Mouse (Mus musculus) thymus, adult 2 months (tissue): ENCODE data around the gene Nfe2. TPM values are rescaled to one million over a fixed set of nuclear protein-coding genes. Genes with fewer than 3 reads are reported as not detected.

Source experiments
- DNase-seq: peaks from one replicate; pipeline ENCODE4 v3.0.0; 2021
- H3K27ac ChIP-seq: fragments of 200-500 bp; 2 replicates; pipeline ENCODE4 v1.5.1; 2012; ENCODE audit warnings: low read length, control low read depth; ENCODE audit not compliant: control insufficient read depth, insufficient read depth
- H3K27me3 ChIP-seq: fragments of 200-500 bp; 2 replicates; pipeline ENCODE4 v1.6.1; 2012; ENCODE audit warnings: mild to moderate bottlenecking, low read length, moderate library complexity, mixed read lengths; ENCODE audit not compliant: control insufficient read depth, insufficient read depth
- H3K36me3 ChIP-seq: fragments of 200-500 bp; 2 replicates; pipeline ENCODE4 v1.6.1; 2012; ENCODE audit warnings: mild to moderate bottlenecking, low read length, moderate library complexity; ENCODE audit not compliant: control insufficient read depth, insufficient read depth
- H3K4me1 ChIP-seq: fragments of 200-500 bp; replicated peaks from 2 replicates; pipeline ENCODE4 v1.6.1; 2012; ENCODE audit warnings: low read length; ENCODE audit not compliant: control insufficient read depth, insufficient read depth
- H3K4me3 ChIP-seq: fragments of 200-500 bp; 2 replicates; pipeline ENCODE4 v1.5.1; 2012; ENCODE audit warnings: mild to moderate bottlenecking, low read length, control low read depth, moderate library complexity; ENCODE audit not compliant: control insufficient read depth, insufficient read depth
- CTCF ChIP-seq: fragments of 200-500 bp; IDR thresholded peaks from 2 replicates; pipeline ENCODE4 v1.5.1; 2012; ENCODE audit warnings: mild to moderate bottlenecking, control low read depth, low read length, moderate library complexity, borderline replicate concordance; ENCODE audit not compliant: control insufficient read depth, poor library complexity, insufficient read depth; ENCODE audit errors: extremely low read depth
- POLR2A ChIP-seq: fragments of 200-500 bp; IDR thresholded peaks from 2 replicates; pipeline ENCODE4 v1.6.1; 2012; ENCODE audit warnings: mild to moderate bottlenecking, low read length, control low read depth, moderate library complexity; ENCODE audit not compliant: control insufficient read depth, poor library complexity, insufficient read depth; ENCODE audit errors: extremely low read depth
- WGBS: fragments of 180-500 bp; shearing (Covaris S2); methylation state at CpG from one replicate; pipeline ENCODE4 v1.1.7; 2018; 5-methylcytosine and 5-hydroxymethylcytosine counted together
- polyA plus RNA-seq: library from polyadenylated mRNA; depleted of rRNA; stranded (reverse); fragments of >200 nt; gene quantifications from 2 replicates; pipeline ENCODE4 v1.2.3, GENCODE M21; 2012

Nfe2 gene
- polyA plus RNA-seq, 1 experiment: 4.9 TPM

DNA sequence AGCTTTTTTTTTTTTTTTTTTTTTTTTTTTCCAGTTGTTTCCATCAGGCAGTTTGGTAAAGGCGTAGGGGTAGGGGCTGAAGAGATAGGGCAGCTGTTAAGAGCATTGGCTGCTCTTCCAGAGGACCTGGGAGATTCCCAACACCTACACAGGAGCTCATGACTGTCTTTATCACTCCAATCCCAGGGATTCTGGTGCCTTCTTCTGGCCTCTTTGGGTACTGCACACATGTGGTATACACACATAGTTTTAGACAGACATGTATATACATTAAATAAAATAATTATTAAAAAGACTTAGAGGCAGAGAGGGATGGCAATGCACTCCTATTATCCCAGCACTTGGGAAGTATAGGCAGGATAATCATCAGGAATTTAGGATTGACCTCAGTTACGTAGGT, 35.2 kb upstream of the Nfe2 start:
- peaks cover 49% of the 10 kb centered on the region for H3K36me3 ChIP-seq
- no peak overlapping the region for H3K27ac ChIP-seq

DNA sequence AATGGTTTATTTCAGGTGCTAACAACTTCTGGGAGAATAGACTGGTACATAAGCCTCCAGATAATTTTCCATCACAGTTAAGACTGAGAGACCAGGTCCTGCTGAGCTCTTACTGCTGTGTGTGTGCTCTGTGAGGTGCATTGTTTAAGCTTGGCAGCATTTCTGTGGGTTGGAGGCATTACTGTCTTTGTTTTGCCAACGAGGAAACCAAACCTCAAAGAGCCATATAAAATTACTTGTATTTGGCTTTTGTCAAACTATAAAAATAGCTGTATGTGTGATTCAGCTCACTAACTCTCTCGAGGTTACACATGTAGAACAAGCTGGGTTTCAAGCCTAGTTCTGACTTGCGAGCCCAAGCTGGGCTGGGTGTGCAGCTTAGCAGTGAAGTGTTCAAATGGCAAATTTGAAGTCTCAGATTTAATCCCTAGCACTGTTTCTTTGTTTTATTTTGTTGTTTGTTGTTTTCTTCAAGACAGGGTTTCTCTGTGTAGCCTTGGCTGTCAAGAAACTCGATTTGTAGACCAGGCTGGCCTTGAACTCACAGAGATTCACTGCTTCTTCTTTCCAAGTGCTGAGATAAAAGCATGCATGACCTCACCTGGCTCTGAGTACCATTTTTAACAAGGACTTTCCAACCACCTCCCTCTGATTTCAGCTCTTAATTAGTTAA, 34.6 kb upstream of the Nfe2 start:
- no peak for TF ChIP-seq POLR2A
- no peak for TF ChIP-seq CTCF
- 77% methylated on average over 4 of the region's 4 CpGs for WGBS
- no peak for DNase-seq
- no peak overlapping the region for H3K27ac ChIP-seq
- no peak overlapping the region for H3K4me3 ChIP-seq
- no peaks in the 10 kb centered on the region for H3K27me3 ChIP-seq
- peaks cover 43% of the 10 kb centered on the region for H3K36me3 ChIP-seq
- peaks cover 7% of the 10 kb centered on the region; the same call in 1 of the 2 replicates for H3K4me1 ChIP-seq

More for the DNA sequence above, 35.2 kb upstream of the Nfe2 start:
- Histone ChIP-seq H3K4me3 (no peak overlapping the region), H3K4me1 (peaks cover 7% of the 10 kb centered on the region; the same call in 1 of the 2 replicates), H3K27me3 (no peaks in the 10 kb centered on the region)
- WGBS: 100% methylated on average over 2 of the region's 2 CpGs
- TF ChIP-seq CTCF: no peak
- TF ChIP-seq POLR2A: no peak
- DNase-seq: no peak

- no peak for DNase-seq
- 97% methylated on average over 9 of the region's 9 CpGs for WGBS
- Histone ChIP-seq H3K27ac (no peak overlapping the region), H3K4me1 (peaks cover 5% of the 10 kb centered on the region; the same call in 1 of the 2 replicates), H3K4me3 (no peak overlapping the region), H3K27me3 (no peaks in the 10 kb centered on the region), H3K36me3 (peaks cover 28% of the 10 kb centered on the region)
- TF ChIP-seq POLR2A: no peak
- TF ChIP-seq CTCF: no peak
These were observed 32.6 kb upstream of the Nfe2 start for GRCm38 (mm10) chr15:103290843-103291242.

DNA sequence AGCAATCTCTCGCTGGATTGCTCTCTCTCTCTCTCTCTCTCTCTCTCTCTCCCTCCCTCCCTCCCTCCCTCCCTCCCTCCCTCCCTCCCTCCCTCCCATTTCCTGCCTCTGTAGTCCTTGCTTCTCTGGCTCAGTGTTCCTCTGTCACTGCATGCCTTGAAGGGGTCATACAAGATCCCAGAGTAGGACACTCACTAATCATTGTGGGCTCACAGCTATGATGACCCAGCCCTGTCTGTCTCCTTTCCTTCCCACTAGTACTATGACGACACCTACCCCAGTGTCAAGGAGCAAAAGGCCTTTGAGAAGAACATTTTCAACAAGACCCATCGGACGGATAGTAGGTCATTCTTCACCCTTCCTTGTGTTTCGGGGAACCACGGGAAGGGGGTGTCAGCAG, 32.2 kb upstream of the Nfe2 start:
- H3K27me3 ChIP-seq: no peaks in the 10 kb centered on the region
- H3K4me1 ChIP-seq: peaks cover under 1% of the 10 kb centered on the region; the same call in 1 of the 2 replicates
- peaks cover 28% of the 10 kb centered on the region for H3K36me3 ChIP-seq
- H3K27ac ChIP-seq: no peak overlapping the region
- no peak overlapping the region for H3K4me3 ChIP-seq
- WGBS: 94% methylated on average over 6 of the region's 6 CpGs
- no peak for DNase-seq
- no peak for TF ChIP-seq POLR2A
- TF ChIP-seq CTCF: no peak

DNA sequence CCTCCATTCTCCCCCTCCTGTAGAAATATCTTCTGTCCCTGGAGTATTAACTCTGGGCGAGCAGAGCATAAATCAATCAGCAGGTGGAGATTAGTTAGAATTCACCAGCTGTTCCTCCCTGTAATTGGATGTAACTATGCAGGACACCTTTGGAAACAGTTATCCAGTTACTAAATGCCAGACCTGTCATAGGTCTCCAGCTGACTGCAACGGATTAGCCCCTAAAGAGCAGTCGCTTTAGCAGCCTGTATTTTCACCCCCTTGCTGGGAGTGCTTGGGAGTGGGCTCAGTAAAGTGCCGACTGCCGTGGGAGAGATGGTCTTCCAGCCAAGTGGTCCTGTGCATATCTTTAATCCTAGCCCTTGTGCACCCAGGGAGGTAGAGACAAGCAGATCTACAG, 31.4 kb upstream of the Nfe2 start:
- no peak overlapping the region for H3K27ac ChIP-seq
- H3K4me3 ChIP-seq: no peak overlapping the region
- DNase-seq: no peak
- no peaks in the 10 kb centered on the region for H3K27me3 ChIP-seq
- 99% methylated on average over 5 of the region's 5 CpGs for WGBS
- H3K4me1 ChIP-seq: no peaks in the 10 kb centered on the region
- no peak for TF ChIP-seq CTCF
- TF ChIP-seq POLR2A: no peak
- peaks cover 28% of the 10 kb centered on the region for H3K36me3 ChIP-seq

GRCm38 (mm10) chr15:103285778-103286417, 27.7 kb upstream of the Nfe2 start:
- Histone ChIP-seq H3K4me1 (no peaks in the 10 kb centered on the region), H3K4me3 (no peak overlapping the region), H3K27me3 (no peaks in the 10 kb centered on the region), H3K36me3 (peaks cover 8% of the 10 kb centered on the region), H3K27ac (no peak overlapping the region)
- no peak for DNase-seq
- TF ChIP-seq POLR2A: no peak
- TF ChIP-seq CTCF: no peak
- 39% methylated on average over 1 of the region's 1 CpGs for WGBS
